7 mouse cellular contexts compared by ENCODE assay signal in genomic region chr7:144939344-144940002, GRCm38 (mm10). TPM values are rescaled to one million over a fixed set of nuclear protein-coding genes. Genes with fewer than 3 reads are reported as not detected.
A peak's percentile ranks its signal among the peaks of the same experiment; 100 is the strongest.
DNase-seq lines count a peak whose midpoint lies in the region; ATAC-seq and TF ChIP-seq lines count a peak whose summit lies in the region.

TSS of gene Ccnd1 (minus strand) at chr7:144939925.

- ATAC-seq in forebrain, embryonic 13.5 days: peak; percentile 50
- ATAC-seq in lung, embryonic 16.5 days (ENCODE audit: low read depth): peak; percentile 54

- H3K4me3 ChIP-seq in forebrain, embryonic 13.5 days: peak within 1 kb of the TSS; percentile 64
- H3K4me3 ChIP-seq in layer of hippocampus, adult 2 months: peak within 1 kb of the TSS; percentile 65
- peak within 1 kb of the TSS; percentile 78 for H3K4me3 ChIP-seq in lung, embryonic 16.5 days (ENCODE audit: low read length)

- intact Hi-C loops in heart, postnatal 36 days (cut with DNase I): loop anchor here (1.0 kb wide), 1 partner anchor 172 kb away; no protein-coding TSS in a partner anchor

- H3K4me1 ChIP-seq in forebrain, embryonic 13.5 days: peaks cover 78% of the 10 kb centered on the region
- peaks cover 21% of the 10 kb centered on the region for H3K4me1 ChIP-seq in lung, embryonic 16.5 days (replicated peaks; ENCODE audit: control insufficient read depth, insufficient read depth, low read length)

- peak; percentile 91 for DNase-seq in Muller cell, postnatal 12 days (ENCODE audit: inconsistent ontology term)
- DNase-seq in adrenal gland, postnatal 10 days: peak; percentile 83
- DNase-seq in heart, postnatal 36 days: peak; percentile 70 to 77
- peak; percentile 59 to 61 for DNase-seq in layer of hippocampus, adult 2 months (ENCODE audit: low spot score in 2 of 2)
- DNase-seq in right cerebral cortex, postnatal 4 days: peak; percentile 63

- TF ChIP-seq CTCF in layer of hippocampus, adult 2 months (conservative IDR thresholded peaks at IDR 0.05): peak; percentile 31

- no peaks in the 10 kb centered on the region for H3K9me3 ChIP-seq in forebrain, embryonic 13.5 days (replicated peaks)
- no peaks in the 10 kb centered on the region for H3K9me3 ChIP-seq in lung, embryonic 16.5 days (ENCODE audit: control insufficient read depth, low read length)

- peak within 1 kb of the TSS; percentile 97 for H3K4me2 ChIP-seq in forebrain, embryonic 13.5 days
- H3K4me2 ChIP-seq in lung, embryonic 16.5 days (ENCODE audit: low read depth, low read length): peak within 1 kb of the TSS; percentile 93

- 0% methylated on average over 37 of the region's 45 CpGs for whole genome bisulfite sequencing in forebrain, embryonic 13.5 days
- under 1% methylated on average over 35 of the region's 45 CpGs for WGBS in lung, embryonic 16.5 days

- H3K36me3 ChIP-seq in forebrain, embryonic 13.5 days (ENCODE audit: poor library complexity, severe bottlenecking): peaks cover 25% of the 10 kb centered on the region
- H3K36me3 ChIP-seq in lung, embryonic 16.5 days (ENCODE audit: control insufficient read depth, insufficient read depth, low read length): peaks cover 13% of the 10 kb centered on the region

- H3K27ac ChIP-seq in forebrain, embryonic 13.5 days: peak within 1 kb of the TSS; percentile 78
- peak within 1 kb of the TSS; percentile 88 for H3K27ac ChIP-seq in layer of hippocampus, adult 2 months
- peak within 1 kb of the TSS; percentile 99 for H3K27ac ChIP-seq in lung, embryonic 16.5 days (ENCODE audit: low read length)

- H3K9ac ChIP-seq in forebrain, embryonic 13.5 days: peak within 1 kb of the TSS; percentile 84
- H3K9ac ChIP-seq in lung, embryonic 16.5 days (ENCODE audit: low read length): peak within 1 kb of the TSS; percentile 79

- H3K27me3 ChIP-seq in forebrain, embryonic 13.5 days: peaks cover 42% of the 10 kb centered on the region
- peaks cover 5% of the 10 kb centered on the region for H3K27me3 ChIP-seq in lung, embryonic 16.5 days (ENCODE audit: control insufficient read depth, insufficient read depth, low read depth, low read length)

RNA-seq across cellular contexts. Expression of gene Ccnd1, which starts in this region (rescaled TPM):
- total RNA-seq in adrenal gland, postnatal 10 days (2021): 10 to 100 TPM; 72.7 to 80.8 TPM
- 111 and 131 TPM in 2 replicates for polyA plus RNA-seq in forebrain, embryonic 13.5 days (2015; fragmentation: Nextera tagmentation; extraction: Ambion mirVana)
- total RNA-seq in heart, postnatal 36 days (2021): 10 to 100 TPM; 30.6 to 35.2 TPM
- total RNA-seq in layer of hippocampus, adult 2 months (2021): 10 to 100 TPM; 43.7 to 48.3 TPM
- 92.5 and 122 TPM in 2 replicates for polyA plus RNA-seq in lung, embryonic 16.5 days (2015; fragmentation: Nextera tagmentation; extraction: Ambion mirVana)

Comparison
In these comparisons a context has a peak if more than half of its experiments do, and no peak if none do; other contexts are left out.
1. Peak in every context shown above with its lines: DNase-seq, ATAC-seq, H3K4me3 ChIP-seq and H3K27ac ChIP-seq.